Mouse (Mus musculus) bone marrow, adult 2 months (tissue): ENCODE results near the gene Slc6a16.

ENCODE experiments used
- CTCF ChIP-seq: fragments of 200-500 bp; IDR thresholded peaks from 2 replicates; pipeline ENCODE4 v1.5.1; 2011; ENCODE audit warnings: low read length, control low read depth; ENCODE audit not compliant: control insufficient read depth, insufficient read depth
- POLR2A ChIP-seq: fragments of 200-500 bp; IDR thresholded peaks from 2 replicates; pipeline ENCODE4 v1.6.1; 2011; ENCODE audit warnings: low read depth, mild to moderate bottlenecking, control low read depth, low read length, borderline replicate concordance; ENCODE audit not compliant: control insufficient read depth

DNA sequence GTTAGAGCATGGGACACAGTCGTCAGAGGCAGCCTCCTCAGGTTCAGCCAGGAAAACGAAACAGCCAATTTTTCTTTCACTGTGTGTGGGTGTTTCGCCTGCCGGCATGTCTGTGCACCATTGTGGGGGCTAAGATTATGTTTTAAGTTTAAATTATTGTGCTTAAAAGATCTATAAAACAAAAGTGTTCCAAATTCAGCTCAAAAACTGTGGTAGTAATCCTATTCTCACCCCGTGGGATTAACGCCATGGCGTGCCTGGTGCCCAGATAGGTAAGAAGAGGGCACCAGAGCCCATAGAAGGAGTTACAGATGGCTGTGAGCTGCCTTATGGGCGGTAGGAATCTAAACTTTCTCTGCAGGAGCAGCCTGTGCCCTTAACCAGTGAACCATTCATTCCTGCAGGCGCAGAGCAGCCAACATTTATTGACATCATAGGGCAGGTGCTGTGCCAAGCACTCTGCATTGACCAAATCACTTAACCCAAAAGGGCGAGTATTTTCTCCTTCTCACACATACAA, 74.4 kb downstream of the Slc6a16 start:
- TF ChIP-seq CTCF = no peak
- TF ChIP-seq POLR2A = no peak
